Mouse (Mus musculus) CH12.LX (cell line): ENCODE results near the gene Ttc26. TPM values are rescaled to one million over a fixed set of nuclear protein-coding genes. Genes with fewer than 3 reads are reported as not detected.

Source experiments
- DNase-seq: peaks from one replicate; pipeline ENCODE4 v3.0.0-alpha.2; 2013; ENCODE audit errors: extremely low read depth
- H3K27ac ChIP-seq: 2 replicates; pipeline ENCODE4 v1.5.1; 2012; ENCODE audit warnings: low read depth, mild to moderate bottlenecking, control low read depth, moderate library complexity; ENCODE audit not compliant: insufficient read depth
- H3K27me3 ChIP-seq: replicated peaks from 2 replicates; pipeline ENCODE3; 2012; ENCODE audit warnings: inconsistent platforms
- H3K36me3 ChIP-seq, 2 experiments: replicated peaks in 1 of 2; 2 replicates each; pipeline versions ENCODE3 to v1.6.1; 2012; ENCODE audit warnings: inconsistent platforms in 1 of 2, low read length in 1 of 2, mild to moderate bottlenecking in 1 of 2, mixed read lengths in 1 of 2, moderate library complexity in 1 of 2; ENCODE audit not compliant: control insufficient read depth in 1 of 2, insufficient read depth in 1 of 2
- H3K4me1 ChIP-seq, 2 experiments: 2 replicates each; pipeline ENCODE4 v1.6.1; 2012; ENCODE audit warnings: inconsistent platforms in 1 of 2, moderate library complexity in 1 of 2; ENCODE audit not compliant: insufficient read depth in 2 of 2, control insufficient read depth in 1 of 2
- H3K4me2 ChIP-seq: 2 replicates; pipeline ENCODE4 v1.6.1; 2012; ENCODE audit warnings: low read depth, mild to moderate bottlenecking, control low read depth; ENCODE audit not compliant: poor library complexity, insufficient read depth, severe bottlenecking
- H3K4me3 ChIP-seq, 3 experiments: fragments of 150-350 bp in 1 of 3; sonication (generic) in 1 of 3; replicated peaks in 1 of 3; 2 replicates each; pipeline versions ENCODE3 to v1.5.1; 2011 to 2012; ENCODE audit warnings: low read depth in 2 of 3, low read length in 2 of 3, mild to moderate bottlenecking in 2 of 3, moderate library complexity in 2 of 3, control low read depth in 1 of 3, improper control_type of control experiment in 1 of 3, inconsistent platforms in 1 of 3, mixed read lengths in 1 of 3; ENCODE audit not compliant: poor library complexity in 1 of 3
- H3K79me2 ChIP-seq: replicated peaks from 2 replicates; pipeline ENCODE4 v1.6.1; 2012; ENCODE audit warnings: mild to moderate bottlenecking, moderate library complexity; ENCODE audit not compliant: control insufficient read depth, poor library complexity, insufficient read depth, severe bottlenecking; ENCODE audit errors: extremely low read depth
- H3K9ac ChIP-seq: 2 replicates; pipeline ENCODE4 v1.6.1; 2012; ENCODE audit warnings: low read depth, mild to moderate bottlenecking, control low read depth, moderate library complexity; ENCODE audit not compliant: insufficient read depth
- H3K9me3 ChIP-seq: replicated peaks from 2 replicates; pipeline ENCODE3; 2012; ENCODE audit warnings: low read length, inconsistent platforms, mixed read lengths
- CHD1 ChIP-seq: IDR thresholded peaks from 2 replicates; pipeline ENCODE4 v1.6.1; 2012; ENCODE audit warnings: low read depth, low read length, improper control_type of control experiment, inconsistent platforms
- CHD2 ChIP-seq: IDR thresholded peaks from 2 replicates; pipeline ENCODE4 v1.6.1; 2011; ENCODE audit warnings: low read length, improper control_type of control experiment
- CTCF ChIP-seq, 2 experiments: IDR thresholded peaks in 1 of 2; conservative IDR thresholded peaks in 1 of 2; 2 replicates each; pipeline ENCODE4 v1.5.1; 2011 to 2012; ENCODE audit warnings: low read depth in 2 of 2, low read length in 2 of 2, improper control_type of control experiment in 1 of 2, inconsistent platforms in 1 of 2, mild to moderate bottlenecking in 1 of 2, moderate library complexity in 1 of 2
- ELF1 ChIP-seq: IDR thresholded peaks from 2 replicates; pipeline ENCODE4 v1.6.1; 2014; ENCODE audit warnings: low read depth, mild to moderate bottlenecking, inconsistent platforms, low read length, improper control_type of control experiment
- GABPA ChIP-seq: IDR thresholded peaks from 2 replicates; pipeline ENCODE4 v1.6.1; 2012; ENCODE audit warnings: low read depth, low read length, improper control_type of control experiment, inconsistent platforms; ENCODE audit not compliant: insufficient replicate concordance
- HCFC1 ChIP-seq: IDR thresholded peaks from 2 replicates; pipeline ENCODE4 v1.6.1; 2012; ENCODE audit warnings: low read depth, mild to moderate bottlenecking, inconsistent platforms, low read length, improper control_type of control experiment
- IRF4 ChIP-seq: IDR thresholded peaks from 2 replicates; pipeline ENCODE4 v1.6.1; 2014; ENCODE audit warnings: low read depth, mild to moderate bottlenecking, inconsistent platforms, low read length, improper control_type of control experiment
- KAT2A ChIP-seq: IDR thresholded peaks from 2 replicates; pipeline ENCODE4 v1.6.1; 2012; ENCODE audit warnings: low read length, improper control_type of control experiment, inconsistent platforms; ENCODE audit not compliant: insufficient replicate concordance
- MAFK ChIP-seq: IDR thresholded peaks from 2 replicates; pipeline ENCODE4 v1.6.1; 2011; ENCODE audit warnings: low read length, improper control_type of control experiment; ENCODE audit not compliant: insufficient replicate concordance
- MAZ ChIP-seq: IDR thresholded peaks from 2 replicates; pipeline ENCODE4 v1.6.1; 2012; ENCODE audit warnings: low read depth, mild to moderate bottlenecking, inconsistent platforms, low read length, improper control_type of control experiment, moderate library complexity
- MEF2A ChIP-seq: IDR thresholded peaks from 2 replicates; pipeline ENCODE4 v1.6.1; 2014; ENCODE audit warnings: low read depth, mild to moderate bottlenecking, inconsistent platforms, low read length, improper control_type of control experiment, borderline replicate concordance
- MXI1 ChIP-seq: IDR thresholded peaks from 2 replicates; pipeline ENCODE4 v1.6.1; 2011; ENCODE audit warnings: mild to moderate bottlenecking, low read depth, low read length, improper control_type of control experiment
- POLR2A ChIP-seq: IDR thresholded peaks from 2 replicates; pipeline ENCODE4 v1.6.1; 2011; ENCODE audit warnings: low read depth, mild to moderate bottlenecking, improper control_type of control experiment, low read length
- POLR2AphosphoS2 ChIP-seq: IDR thresholded peaks from 2 replicates; pipeline ENCODE4 v1.6.1; 2011; ENCODE audit warnings: low read depth, low read length, improper control_type of control experiment
- RAD21 ChIP-seq: IDR thresholded peaks from 2 replicates; pipeline ENCODE4 v1.6.1; 2011; ENCODE audit warnings: low read depth, mild to moderate bottlenecking, low read length, improper control_type of control experiment, moderate library complexity
- SMC3 ChIP-seq: IDR thresholded peaks from 2 replicates; pipeline ENCODE4 v1.6.1; 2011; ENCODE audit warnings: low read depth, low read length, improper control_type of control experiment
- TBP ChIP-seq: conservative IDR thresholded peaks from 2 replicates; pipeline ENCODE4 v1.6.1; 2011; ENCODE audit warnings: low read depth, low read length, improper control_type of control experiment
- USF1 ChIP-seq: IDR thresholded peaks from 2 replicates; pipeline ENCODE4 v1.6.1; 2014; ENCODE audit warnings: low read depth, mild to moderate bottlenecking, inconsistent platforms, low read length, improper control_type of control experiment
- ZKSCAN1 ChIP-seq: IDR thresholded peaks from 2 replicates; pipeline ENCODE4 v1.6.1; 2012; ENCODE audit warnings: low read depth, inconsistent platforms, low read length, improper control_type of control experiment, borderline replicate concordance
- ZMIZ1 ChIP-seq: IDR thresholded peaks from 2 replicates; pipeline ENCODE4 v1.6.1; 2012; ENCODE audit warnings: low read depth, mild to moderate bottlenecking, inconsistent platforms, low read length, improper control_type of control experiment
- ZNF384 ChIP-seq: IDR thresholded peaks from 2 replicates; pipeline ENCODE4 v1.6.1; 2012; ENCODE audit warnings: low read depth, low read length, improper control_type of control experiment, inconsistent platforms
- dilution Hi-C: fragments of 300-500 bp; cut with MboI; formaldehyde crosslinking; loops from 2 replicates; pipeline ENCODE4 v1.14.3; 2020; ENCODE audit warnings: low sequenced_read_pairs; ENCODE audit not compliant: extremely low pct_unique_long_range_greater_than_20kb, extremely low pct_ligation_motif_present
- in situ Hi-C: fragments of 300-500 bp; cut with MboI; formaldehyde crosslinking; loops from 3 replicates; pipeline ENCODE4 v1.14.3; 2019; ENCODE audit warnings: low sequenced_read_pairs, low pct_ligation_motif_present, low pct_unique_long_range_greater_than_20kb, mixed read lengths
- polyA plus RNA-seq: library from polyadenylated mRNA; unstranded; fragments of >175 nt; gene quantifications from 2 replicates; pipeline ENCODE4 v1.2.1, GENCODE M21; 2012; ENCODE audit warnings: low read depth; ENCODE audit not compliant: insufficient read length
- total RNA-seq, 2 experiments: library from RNA; depleted of rRNA; stranded (reverse); fragments of 300-350 nt in 1 of 2; fragments of >200 nt in 1 of 2; gene quantifications; 2 replicates each; pipeline ENCODE4 v1.2.3; 2012 to 2014

Gene Ttc26
- total and polyA plus RNA-seq, 3 experiments: 1.7 to 2.3 (median 1.8) TPM

GRCm38 (mm10) chr6:38345796-38346195 is 35.5 kb upstream of the Ttc26 start:
- Histone ChIP-seq H3K4me1 (peaks cover 16 to 77% of the 10 kb centered on the region in 2 experiments), H3K79me2 (peaks cover 97% of the 10 kb centered on the region), H3K4me3 (no peak overlapping the region), H3K27ac (no peak overlapping the region)
- in situ Hi-C loops: no loop called here
- no peak for TF ChIP-seq HCFC1
- no peak for TF ChIP-seq ZMIZ1
- TF ChIP-seq MEF2A: no peak
- no peak for TF ChIP-seq GABPA
- no peak for TF ChIP-seq KAT2A
- no peak for TF ChIP-seq ZKSCAN1
- 0 out of 2 replicates have a peak, but pooled peaks have one; percentile 34 for TF ChIP-seq ELF1
- TF ChIP-seq POLR2AphosphoS2: no peak
- 0 out of 2 replicates have a peak, but pooled peaks have one; percentile 23 for TF ChIP-seq POLR2A
- no peak for TF ChIP-seq MAFK
- no peak for TF ChIP-seq CHD1
- no peak for TF ChIP-seq MXI1
- no peak for TF ChIP-seq MAZ
- TF ChIP-seq USF1: no peak
- no peak for TF ChIP-seq CHD2
- no peak for TF ChIP-seq SMC3
- TF ChIP-seq, all 38 proteins: peak for 2
- no peak overlapping the region for H3K9ac ChIP-seq
- H3K36me3 ChIP-seq: peaks cover 9 to 56% of the 10 kb centered on the region in 2 experiments
- H3K4me2 ChIP-seq: peak overlapping the region; percentile 51; the same call in 1 of the 2 replicates
- no peaks in the 10 kb centered on the region for H3K27me3 ChIP-seq
- dilution Hi-C loops: no loop called here
- H3K9me3 ChIP-seq: no peaks in the 10 kb centered on the region
- peak; percentile 66 for DNase-seq

GRCm38 (mm10) chr6:38347875-38348274 is 33.4 kb upstream of the Ttc26 start:
- TF ChIP-seq IRF4: no peak
- no peak for TF ChIP-seq CHD2
- no peak for TF ChIP-seq POLR2AphosphoS2
- TF ChIP-seq TBP: no peak
- TF ChIP-seq CTCF (conservative IDR thresholded peaks at IDR 0.05 in 1 of 2, IDR thresholded peaks at IDR 0.05 in 1 of 2; ENCODE audit: low read depth in 2 of 2, low read length in 2 of 2): no peak
- no peak for TF ChIP-seq RAD21
- no peak for TF ChIP-seq ZNF384
- Histone ChIP-seq H3K4me2 (no peak overlapping the region), H3K79me2 (peaks cover 96% of the 10 kb centered on the region), H3K27me3 (no peaks in the 10 kb centered on the region), H3K4me1 (peaks cover 16 to 77% of the 10 kb centered on the region in 2 experiments), H3K27ac (no peak overlapping the region), H3K9me3 (no peaks in the 10 kb centered on the region), H3K9ac (no peak overlapping the region), H3K4me3 (no peak overlapping the region), H3K36me3 (peaks cover 9 to 52% of the 10 kb centered on the region in 2 experiments)
- DNase-seq: no peak
- dilution Hi-C loops: no loop called here
- in situ Hi-C loops: no loop called here
